Mouse (Mus musculus) heart, adult 8-10 months (tissue): ENCODE measurements around the gene Steap4. TPM values are rescaled to one million over a fixed set of nuclear protein-coding genes. Genes with fewer than 3 reads are reported as not detected.
"Not testable (repeated sequence)": the region's sequence is repeated elsewhere in the genome, so short reads cannot be mapped to it uniquely, and the experiment has no call there.

Source experiments
- DNase-seq: peaks from one replicate; pipeline ENCODE4 v3.0.0; 2022; ENCODE audit warnings: low spot score
- total RNA-seq, 4 experiments: library from RNA; stranded (reverse); gene quantifications; 2 replicates each; pipeline ENCODE4 v1.2.4; 2022

Steap4 gene
- total RNA-seq, 4 experiments from 2014 or later, result 15.5 to 20.9 (median 18.0) TPM

- no peak for DNase-seq
Measured at GRCm38 (mm10) chr5:7988415-7988814, 28.2 kb downstream of the Steap4 start.

- DNase-seq, result not testable (repeated sequence)
Measured at GRCm38 (mm10) chr5:7991631-7992030, 31.4 kb downstream of the Steap4 start.

DNA sequence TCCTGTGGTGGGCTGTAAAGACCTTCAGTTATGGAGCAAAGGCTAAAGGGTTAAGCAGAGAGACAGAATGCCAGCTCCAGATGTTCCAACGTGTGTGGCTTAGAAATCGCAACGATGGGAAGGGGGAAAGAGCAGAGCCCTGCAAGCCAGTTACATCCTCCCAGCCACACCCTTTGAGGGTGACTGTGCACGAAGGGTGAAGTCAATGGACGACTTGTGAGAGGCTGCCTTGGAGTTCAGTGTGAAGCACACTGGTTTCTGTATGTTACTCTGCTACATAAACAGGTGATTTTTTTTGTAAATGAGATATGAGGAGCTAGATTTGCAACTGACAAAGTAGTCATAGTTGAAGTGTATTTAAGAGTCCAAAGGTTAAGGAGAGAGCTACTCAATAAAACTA is 33.5 kb downstream of the Steap4 start:
- no peak for DNase-seq

DNA sequence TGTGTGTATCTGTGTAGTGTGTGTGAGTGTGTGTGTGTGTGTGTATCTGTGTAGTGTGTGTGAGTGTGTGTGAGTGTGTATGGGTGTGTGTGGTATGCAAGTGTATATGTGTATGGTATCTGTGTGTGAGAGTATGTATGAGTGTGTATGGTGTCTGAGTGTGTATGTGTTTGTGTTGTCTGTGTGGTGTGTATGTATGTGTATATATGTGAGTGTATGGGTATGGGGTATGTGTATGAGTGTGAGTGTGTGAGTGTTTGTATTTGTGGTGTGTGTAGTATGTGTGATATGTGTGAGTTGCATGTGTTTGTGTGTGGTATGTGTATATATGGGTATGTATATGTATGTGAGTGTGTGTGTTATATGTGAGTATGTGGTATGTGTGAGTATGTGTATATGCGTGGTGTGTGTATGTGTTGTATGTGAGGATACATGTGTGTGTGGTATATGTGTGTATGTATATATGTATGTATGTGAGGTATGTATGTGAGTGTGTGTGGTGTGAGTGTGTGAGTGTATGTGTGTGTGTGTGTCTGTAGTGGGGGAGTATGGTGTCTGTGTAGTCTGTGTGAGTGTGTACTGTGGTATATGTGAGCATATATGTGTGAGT is 35.1 kb downstream of the Steap4 start:
- no peak for DNase-seq

DNA sequence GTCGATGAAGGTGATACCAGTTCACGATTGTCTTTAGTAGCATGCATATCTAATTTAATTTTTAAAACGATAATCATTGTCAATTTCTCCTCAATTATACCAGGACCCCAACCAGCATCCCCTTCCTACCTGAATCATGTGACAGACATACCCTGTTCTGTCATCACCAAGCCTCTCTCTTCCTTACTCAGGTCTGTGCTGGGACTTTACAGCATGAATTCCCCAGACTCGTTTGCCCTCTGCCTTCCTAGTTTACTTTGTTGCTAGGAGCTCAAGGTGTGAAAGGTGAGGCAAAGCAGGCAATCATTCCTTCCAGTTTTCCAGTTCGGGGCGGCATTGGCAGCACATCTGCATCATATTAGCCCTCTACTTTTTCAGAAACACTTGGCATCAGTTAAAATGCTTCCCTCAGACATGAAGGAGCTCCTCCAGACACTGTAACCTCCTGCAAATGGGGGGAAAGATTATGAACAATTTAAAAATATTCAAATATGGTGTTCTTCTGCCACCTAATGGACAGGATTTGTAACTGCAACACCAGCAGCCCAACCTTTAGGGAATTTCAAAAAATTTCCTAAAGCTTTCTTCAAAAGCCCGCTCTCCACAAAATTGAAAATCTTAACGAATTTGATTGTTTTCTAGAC is 36.3 kb downstream of the Steap4 start:
- DNase-seq, result no peak

DNA sequence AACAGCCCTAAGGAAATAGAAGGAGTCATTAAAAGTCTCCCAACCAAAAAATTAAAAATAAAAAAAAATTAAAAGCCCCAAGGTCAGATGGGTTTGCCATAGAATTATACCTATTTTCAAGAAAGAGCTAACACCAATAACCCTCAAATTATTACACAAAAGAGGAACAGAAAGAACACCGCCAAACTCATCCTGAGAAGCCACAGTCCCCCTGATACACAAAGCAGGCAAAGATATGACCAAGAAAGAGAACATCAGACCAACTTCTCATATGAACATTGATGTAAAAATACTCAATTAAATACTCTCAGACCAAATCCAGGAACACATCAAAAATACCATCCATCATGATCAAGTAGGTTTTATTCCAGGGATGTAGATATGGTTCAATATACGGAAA is 36.8 kb downstream of the Steap4 start:
- DNase-seq, result no peak

DNA sequence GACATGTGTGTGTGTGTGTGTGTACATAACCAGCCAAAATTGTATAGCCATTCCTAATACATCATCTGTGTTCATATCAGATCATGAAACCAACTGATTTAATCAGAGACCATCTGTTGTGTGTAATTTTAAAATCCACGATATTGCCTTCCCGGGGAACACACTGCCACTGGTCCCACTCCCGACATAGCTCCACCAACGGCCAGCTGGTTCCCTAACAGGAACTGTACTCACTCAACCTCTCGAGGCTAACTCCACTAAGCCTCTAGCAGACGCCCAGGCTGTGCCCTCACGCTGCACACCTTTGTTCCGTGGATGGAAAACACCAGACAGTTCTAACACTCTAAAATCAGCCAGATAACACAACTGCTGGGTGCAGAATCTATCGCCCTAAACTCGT is 40.2 kb downstream of the Steap4 start:
- DNase-seq, result no peak

- DNase-seq, result no peak
Measured at GRCm38 (mm10) chr5:8002827-8003226, 42.6 kb downstream of the Steap4 start.

GRCm38 (mm10) chr5:8013276-8013675 is 53.0 kb downstream of the Steap4 start:
- DNase-seq, result no peak

Other genes with a start within 250 kb of the Steap4 start
- 10 to 100 TPM; 68.6 to 86.7 (median 75.1) TPM for gene Sri, start 85.6 kb downstream of the Steap4 start, total RNA-seq